Mouse (Mus musculus): ENCODE measurements around the gene Gm10188.

GRCm38 (mm10) chr1:132196337-132196736, 33.2 kb downstream of the Gm10188 start:
- no peak for TF ChIP-seq EP300 (optimal IDR thresholded peaks at IDR 0.05)
- no peak for TF ChIP-seq CTCF (IDR thresholded peaks at IDR 0.05; ENCODE audit: low read depth)
